Mouse (Mus musculus): ENCODE measurements around the gene Capzb. TPM values are rescaled to one million over a fixed set of nuclear protein-coding genes. Genes with fewer than 3 reads are reported as not detected.

Capzb gene
- polyA plus RNA-seq, 1 experiment from 2014 or later = 307 TPM

GRCm38 (mm10) chr4:139208236-139209129 is 15.8 kb downstream of the Capzb start:
- Histone ChIP-seq H3K27me3 (ENCODE audit: control insufficient read depth, insufficient read depth, low read length) (no peaks in the 10 kb centered on the region), H3K36me3 (ENCODE audit: control insufficient read depth, insufficient read depth, low read length) (peaks cover 6% of the 10 kb centered on the region), H3K9ac (ENCODE audit: low read length) (no peak overlapping the region), H3K4me2 (ENCODE audit: low read depth, severe bottlenecking) (no peak overlapping the region), H3K27ac (replicated peaks; ENCODE audit: low read depth, low read length) (no peak overlapping the region), H3K4me3 (ENCODE audit: low read depth, low read length) (no peak overlapping the region), H3K9me3 (ENCODE audit: control insufficient read depth, low read length) (no peaks in the 10 kb centered on the region), H3K4me1 (ENCODE audit: control insufficient read depth, insufficient read depth, low read length) (peaks cover 10% of the 10 kb centered on the region)
- ATAC-seq (ENCODE audit: insufficient number of reproducible peaks, low FRiP score, low TSS enrichment, low read depth) = no peak
- DNase-seq (ENCODE audit: low spot score) = no peak
- WGBS = 64% methylated on average over 9 of the region's 9 CpGs

DNA sequence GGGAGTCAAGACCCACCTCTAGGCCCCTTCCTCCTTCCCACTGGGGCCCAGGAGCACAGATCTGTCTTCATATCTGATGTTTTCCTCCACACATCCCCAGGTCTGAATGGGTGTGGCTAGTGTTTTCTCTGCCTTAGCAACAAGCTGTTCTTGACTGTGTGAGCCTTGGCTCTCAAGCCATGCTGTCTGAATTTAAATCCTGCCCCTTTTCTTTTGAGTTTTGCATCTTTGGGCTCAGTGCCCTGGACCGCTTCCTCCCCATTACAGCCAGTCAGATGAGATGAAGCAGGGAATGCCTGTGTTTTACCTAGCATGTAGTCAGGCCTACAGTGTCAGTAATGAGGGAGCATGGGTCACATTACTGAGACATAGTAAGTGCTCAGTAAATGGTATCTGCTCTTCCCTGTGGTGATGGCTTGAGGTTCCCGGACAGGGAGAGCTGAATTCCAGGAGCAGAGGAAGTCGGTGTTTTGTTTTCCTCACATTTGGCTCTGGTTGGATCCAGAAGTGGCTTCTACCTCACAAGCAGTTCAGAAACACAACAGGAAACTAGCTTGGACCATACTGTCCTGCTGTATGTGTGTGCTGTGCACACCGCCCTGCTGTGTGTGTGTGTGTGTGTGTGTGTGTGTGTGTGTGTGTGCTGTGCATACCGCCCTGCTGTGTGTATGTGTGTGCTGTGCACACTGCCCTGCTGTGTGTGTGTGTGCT is 16.6 kb downstream of the Capzb start:
- no peaks in the 10 kb centered on the region for H3K27me3 ChIP-seq (ENCODE audit: control insufficient read depth, insufficient read depth, low read length)
- 85% methylated on average over 5 of the region's 5 CpGs for WGBS
- ATAC-seq (ENCODE audit: insufficient number of reproducible peaks, low FRiP score, low TSS enrichment, low read depth) = no peak
- 0 out of 2 replicates have a peak overlapping the region, but pooled peaks have one; percentile 21 for H3K27ac ChIP-seq (replicated peaks; ENCODE audit: low read depth, low read length)
- H3K4me3 ChIP-seq (ENCODE audit: low read depth, low read length) = no peak overlapping the region
- no peak overlapping the region for H3K4me2 ChIP-seq (ENCODE audit: low read depth, severe bottlenecking)
- peaks cover 10% of the 10 kb centered on the region for H3K4me1 ChIP-seq (ENCODE audit: control insufficient read depth, insufficient read depth, low read length)
- H3K9me3 ChIP-seq (ENCODE audit: control insufficient read depth, low read length) = no peaks in the 10 kb centered on the region
- no peak overlapping the region; the same call in 1 of the 2 replicates for H3K9ac ChIP-seq (ENCODE audit: low read length)
- peaks cover 6% of the 10 kb centered on the region for H3K36me3 ChIP-seq (ENCODE audit: control insufficient read depth, insufficient read depth, low read length)
- no peak for DNase-seq (ENCODE audit: low spot score)

DNA sequence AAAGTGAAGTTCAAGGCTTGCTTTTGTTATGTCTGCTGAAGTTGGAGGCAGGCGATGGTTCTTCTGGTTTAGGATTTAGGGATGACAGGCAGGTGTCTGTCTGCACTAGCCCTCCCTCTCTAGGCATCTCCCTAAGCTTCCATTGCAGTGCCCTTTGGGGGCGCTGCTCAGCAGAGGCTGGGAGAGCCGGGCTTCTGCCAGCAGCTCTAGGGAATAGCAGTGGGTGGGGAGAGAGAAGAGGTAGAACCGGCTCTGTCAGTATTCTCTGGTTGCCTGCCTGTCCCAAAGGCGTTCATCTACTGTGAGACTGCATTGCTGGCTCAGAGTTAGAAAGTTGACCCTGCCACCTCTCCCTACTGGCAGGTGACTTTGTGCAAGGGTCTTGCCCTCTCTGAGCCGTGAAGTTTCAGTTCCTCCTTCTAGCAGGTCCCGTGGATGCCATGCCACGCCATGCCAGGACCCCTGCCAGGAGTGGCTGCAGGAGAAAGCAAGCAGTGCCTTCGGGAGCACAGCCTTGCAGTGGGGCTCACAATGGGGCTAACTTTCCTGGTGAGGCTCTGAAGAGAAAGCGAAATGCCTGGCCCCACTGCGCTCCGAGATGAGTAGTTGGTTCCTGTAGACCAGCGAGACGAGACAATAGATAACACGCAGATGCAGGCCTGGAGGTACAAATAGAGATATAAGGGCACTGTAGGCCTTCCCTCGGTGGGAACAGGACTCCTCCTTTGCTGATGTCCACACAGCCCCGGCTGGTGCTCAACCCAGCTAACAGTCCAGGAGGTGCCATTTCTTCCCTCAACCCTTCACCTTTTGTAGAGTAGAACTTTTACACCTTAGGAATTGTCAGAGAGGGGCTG is 19.5 kb downstream of the Capzb start:
- H3K27me3 ChIP-seq (ENCODE audit: control insufficient read depth, insufficient read depth, low read length) = no peaks in the 10 kb centered on the region
- WGBS = 73% methylated on average over 17 of the region's 17 CpGs
- 0 out of 2 replicates have a peak, but pooled peaks cover 2% of the 10 kb centered on the region for H3K36me3 ChIP-seq (ENCODE audit: control insufficient read depth, insufficient read depth, low read length)
- H3K4me2 ChIP-seq (ENCODE audit: low read depth, severe bottlenecking) = no peak overlapping the region
- DNase-seq (ENCODE audit: low spot score) (no peak), ATAC-seq (ENCODE audit: insufficient number of reproducible peaks, low FRiP score, low TSS enrichment, low read depth) (no peak)
- peaks cover 19% of the 10 kb centered on the region for H3K4me1 ChIP-seq (ENCODE audit: control insufficient read depth, insufficient read depth, low read length)
- no peaks in the 10 kb centered on the region for H3K9me3 ChIP-seq (ENCODE audit: control insufficient read depth, low read length)
- H3K27ac ChIP-seq (replicated peaks; ENCODE audit: low read depth, low read length) = no peak overlapping the region
- no peak overlapping the region for H3K4me3 ChIP-seq (ENCODE audit: low read depth, low read length)
- no peak overlapping the region for H3K9ac ChIP-seq (ENCODE audit: low read length)

DNA sequence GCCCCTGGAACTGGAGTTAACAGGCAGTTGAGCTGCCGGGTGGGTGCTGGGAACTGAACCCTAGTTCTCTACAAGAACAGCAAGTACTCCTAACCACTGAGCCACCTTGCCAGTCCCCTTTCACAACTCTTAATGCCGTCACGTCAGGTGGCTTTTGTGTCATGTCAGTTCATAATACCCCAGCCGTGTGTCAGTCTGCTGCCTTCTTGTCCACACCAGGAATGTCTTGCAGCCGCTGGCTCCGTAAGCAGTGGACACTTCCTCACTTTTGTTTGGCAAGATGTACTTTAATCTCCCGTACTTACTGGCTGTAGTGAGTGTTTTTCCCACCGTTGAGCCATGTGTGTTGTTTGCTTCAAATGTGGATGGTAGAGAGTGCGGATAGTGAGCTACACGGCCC is 20.4 kb downstream of the Capzb start:
- no peak for ATAC-seq (ENCODE audit: insufficient number of reproducible peaks, low FRiP score, low TSS enrichment, low read depth)
- no peak overlapping the region for H3K4me2 ChIP-seq (ENCODE audit: low read depth, severe bottlenecking)

GRCm38 (mm10) chr4:139213935-139214371 is 21.3 kb downstream of the Capzb start:
- 0 out of 2 replicates have a peak, but pooled peaks cover 2% of the 10 kb centered on the region for H3K36me3 ChIP-seq (ENCODE audit: control insufficient read depth, insufficient read depth, low read length)
- ATAC-seq (ENCODE audit: insufficient number of reproducible peaks, low FRiP score, low TSS enrichment, low read depth) (no peak), DNase-seq (ENCODE audit: low spot score) (no peak)
- 80% methylated on average over 11 of the region's 11 CpGs for WGBS
- H3K4me1 ChIP-seq (ENCODE audit: control insufficient read depth, insufficient read depth, low read length) = peaks cover 18% of the 10 kb centered on the region
- H3K27ac ChIP-seq (replicated peaks; ENCODE audit: low read depth, low read length) = no peak overlapping the region
- no peak overlapping the region for H3K4me2 ChIP-seq (ENCODE audit: low read depth, severe bottlenecking)
- H3K27me3 ChIP-seq (ENCODE audit: control insufficient read depth, insufficient read depth, low read length) = no peaks in the 10 kb centered on the region
- H3K4me3 ChIP-seq (ENCODE audit: low read depth, low read length) = no peak overlapping the region
- H3K9me3 ChIP-seq (ENCODE audit: control insufficient read depth, low read length) = no peaks in the 10 kb centered on the region
- no peak overlapping the region for H3K9ac ChIP-seq (ENCODE audit: low read length)

More for the DNA sequence above, 20.4 kb downstream of the Capzb start:
- H3K4me1 ChIP-seq (ENCODE audit: control insufficient read depth, insufficient read depth, low read length) = peaks cover 14% of the 10 kb centered on the region
- H3K27ac ChIP-seq (replicated peaks; ENCODE audit: low read depth, low read length) = no peak overlapping the region
- 94% methylated on average over 10 of the region's 10 CpGs for WGBS
- H3K9me3 ChIP-seq (ENCODE audit: control insufficient read depth, low read length) = no peaks in the 10 kb centered on the region
- no peaks in the 10 kb centered on the region for H3K27me3 ChIP-seq (ENCODE audit: control insufficient read depth, insufficient read depth, low read length)
- no peak for DNase-seq (ENCODE audit: low spot score)
- H3K36me3 ChIP-seq (ENCODE audit: control insufficient read depth, insufficient read depth, low read length) = 0 out of 2 replicates have a peak, but pooled peaks cover 2% of the 10 kb centered on the region
- H3K9ac ChIP-seq (ENCODE audit: low read length) = no peak overlapping the region
- H3K4me3 ChIP-seq (ENCODE audit: low read depth, low read length) = no peak overlapping the region

DNA sequence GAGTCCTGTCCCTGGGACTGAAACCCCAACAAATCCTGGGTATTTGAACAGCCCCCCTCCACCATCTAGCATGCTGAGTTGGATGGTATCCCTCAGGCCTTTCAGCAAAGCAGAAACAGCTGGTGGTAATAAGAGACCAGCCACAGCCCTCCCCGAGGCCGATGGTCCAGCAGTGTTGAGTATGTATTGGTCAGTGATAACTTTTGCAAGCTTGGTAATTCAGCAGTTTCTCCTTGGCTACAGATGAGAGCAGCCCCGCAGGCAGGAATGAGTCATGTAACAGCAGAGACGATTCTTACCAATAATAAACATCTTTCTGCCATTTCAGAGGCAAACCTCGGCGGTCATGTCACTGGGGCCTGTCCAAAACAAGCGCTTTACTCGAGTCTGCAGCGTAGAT is 23.9 kb downstream of the Capzb start:
- H3K27ac ChIP-seq (replicated peaks; ENCODE audit: low read depth, low read length) = no peak overlapping the region
- WGBS = 60% methylated on average over 9 of the region's 9 CpGs
- no peak overlapping the region for H3K4me3 ChIP-seq (ENCODE audit: low read depth, low read length)
- no peak overlapping the region for H3K9ac ChIP-seq (ENCODE audit: low read length)
- no peak overlapping the region for H3K4me2 ChIP-seq (ENCODE audit: low read depth, severe bottlenecking)
- no peaks in the 10 kb centered on the region for H3K9me3 ChIP-seq (ENCODE audit: control insufficient read depth, low read length)
- no peaks in the 10 kb centered on the region for H3K27me3 ChIP-seq (ENCODE audit: control insufficient read depth, insufficient read depth, low read length)
- peaks cover 27% of the 10 kb centered on the region for H3K4me1 ChIP-seq (ENCODE audit: control insufficient read depth, insufficient read depth, low read length)
- ATAC-seq (ENCODE audit: insufficient number of reproducible peaks, low FRiP score, low TSS enrichment, low read depth) (no peak), DNase-seq (ENCODE audit: low spot score) (peak; percentile 40)
- 0 out of 2 replicates have a peak, but pooled peaks cover 2% of the 10 kb centered on the region for H3K36me3 ChIP-seq (ENCODE audit: control insufficient read depth, insufficient read depth, low read length)

- Histone ChIP-seq H3K4me1 (ENCODE audit: control insufficient read depth, insufficient read depth, low read length) (peaks cover 27% of the 10 kb centered on the region), H3K36me3 (ENCODE audit: control insufficient read depth, insufficient read depth, low read length) (no peaks in the 10 kb centered on the region), H3K4me3 (ENCODE audit: low read depth, low read length) (no peak overlapping the region), H3K27me3 (ENCODE audit: control insufficient read depth, insufficient read depth, low read length) (no peaks in the 10 kb centered on the region), H3K9ac (ENCODE audit: low read length) (no peak overlapping the region), H3K27ac (replicated peaks; ENCODE audit: low read depth, low read length) (no peak overlapping the region), H3K4me2 (ENCODE audit: low read depth, severe bottlenecking) (no peak overlapping the region; the same call in 1 of the 2 replicates), H3K9me3 (ENCODE audit: control insufficient read depth, low read length) (no peaks in the 10 kb centered on the region)
- ATAC-seq (ENCODE audit: insufficient number of reproducible peaks, low FRiP score, low TSS enrichment, low read depth) (no peak), DNase-seq (ENCODE audit: low spot score) (no peak)
- WGBS = 83% methylated on average over 3 of the region's 3 CpGs
Measured at GRCm38 (mm10) chr4:139218539-139218938, 25.8 kb downstream of the Capzb start.

DNA sequence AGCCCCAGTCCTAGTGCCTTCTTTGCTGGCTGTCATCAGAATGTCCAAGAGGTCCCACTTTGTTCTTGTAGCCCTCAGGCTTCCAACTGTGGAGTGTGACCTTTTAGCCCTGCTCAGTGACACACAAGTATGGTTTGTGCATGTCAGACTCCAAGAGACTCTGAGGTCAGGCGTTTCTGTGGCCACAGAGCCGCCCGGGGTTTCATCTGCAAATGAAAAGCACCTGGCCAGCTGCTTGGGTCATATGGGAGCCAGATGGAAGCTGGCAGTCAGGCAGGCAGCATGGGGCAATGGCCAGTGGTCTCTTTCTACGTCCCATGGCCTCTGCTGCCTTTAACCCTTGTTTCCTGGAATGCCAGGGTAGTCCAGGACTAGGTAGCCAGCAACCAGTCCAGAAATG is 27.0 kb downstream of the Capzb start:
- no peak overlapping the region for H3K4me3 ChIP-seq (ENCODE audit: low read depth, low read length)
- 3% methylated on average over 4 of the region's 4 CpGs for WGBS
- no peak overlapping the region for H3K4me2 ChIP-seq (ENCODE audit: low read depth, severe bottlenecking)
- H3K4me1 ChIP-seq (ENCODE audit: control insufficient read depth, insufficient read depth, low read length) = peaks cover 27% of the 10 kb centered on the region
- no peak for ATAC-seq (ENCODE audit: insufficient number of reproducible peaks, low FRiP score, low TSS enrichment, low read depth)
- H3K27ac ChIP-seq (replicated peaks; ENCODE audit: low read depth, low read length) = no peak overlapping the region
- no peak overlapping the region for H3K9ac ChIP-seq (ENCODE audit: low read length)
- peak; percentile 72 for DNase-seq (ENCODE audit: low spot score)
- H3K27me3 ChIP-seq (ENCODE audit: control insufficient read depth, insufficient read depth, low read length) = no peaks in the 10 kb centered on the region
- H3K36me3 ChIP-seq (ENCODE audit: control insufficient read depth, insufficient read depth, low read length) = no peaks in the 10 kb centered on the region
- H3K9me3 ChIP-seq (ENCODE audit: control insufficient read depth, low read length) = no peaks in the 10 kb centered on the region

All from limb, embryonic 11.5 days (tissue).